Mouse (Mus musculus): ENCODE data around the gene Sec23a. TPM values are rescaled to one million over a fixed set of nuclear protein-coding genes. Genes with fewer than 3 reads are reported as not detected.
"Not testable (repeated sequence)": the region's sequence is repeated elsewhere in the genome, so short reads cannot be mapped to it uniquely, and the experiment has no call there.

Sec23a gene
- total RNA-seq (2021), result 100 to 1,000 TPM; 125 to 134 TPM
- long read RNA-seq, full-length matches to known transcripts, result 109 of 129 reads
- long read RNA-seq, partial matches to known transcripts, result 8 of 129 reads
- long read RNA-seq, other reads (novel, unspliced or antisense), result 12 of 129 reads

DNA sequence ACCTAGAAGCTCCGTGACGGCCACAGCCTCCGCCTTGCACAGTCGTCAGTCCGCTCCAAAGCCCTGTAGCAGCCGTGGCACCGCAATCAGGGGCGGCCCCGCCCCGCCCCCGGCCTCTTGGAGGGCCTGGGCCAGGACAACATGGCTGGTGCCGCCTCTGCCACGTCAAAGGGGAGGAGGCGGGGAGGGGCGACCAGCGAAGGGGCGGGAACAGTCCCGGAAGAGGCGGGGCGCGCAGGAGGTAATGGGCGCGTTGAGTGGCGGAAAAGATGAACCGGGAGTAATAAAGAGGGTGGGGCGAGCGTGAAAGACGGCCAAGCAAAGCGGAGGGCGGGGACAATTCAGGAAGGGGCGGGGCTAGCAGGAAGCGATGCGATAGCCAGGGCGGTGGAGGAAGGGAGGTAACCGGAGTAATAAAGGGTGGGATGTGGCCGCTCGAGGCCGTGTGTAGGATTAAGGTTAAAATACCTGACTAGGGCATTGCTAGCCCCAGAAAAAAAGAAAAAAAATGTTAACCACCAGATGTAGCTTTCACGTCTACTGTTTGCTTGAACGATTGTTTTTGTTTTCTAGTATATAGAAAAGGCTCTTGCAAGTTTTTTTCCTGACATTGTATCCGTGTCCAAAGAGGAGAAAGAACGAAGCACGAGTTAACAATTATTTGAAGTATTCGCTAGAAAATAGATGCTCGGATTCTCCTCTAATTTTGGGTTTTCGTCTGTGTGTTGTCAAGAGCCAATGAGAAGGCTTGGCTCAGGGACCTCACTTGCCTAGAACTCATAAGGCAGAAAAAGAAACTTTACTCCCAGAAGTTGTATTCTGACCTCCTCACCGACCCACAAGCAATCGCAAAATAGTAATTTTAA is at the start of gene Sec23a:
Sec23a (minus strand) TSS at position 174 of the 866 bp plus-strand sequence.
- DNase-seq (ENCODE audit: low spot score in 2 of 2), result peak; percentile 96 to 97

DNA sequence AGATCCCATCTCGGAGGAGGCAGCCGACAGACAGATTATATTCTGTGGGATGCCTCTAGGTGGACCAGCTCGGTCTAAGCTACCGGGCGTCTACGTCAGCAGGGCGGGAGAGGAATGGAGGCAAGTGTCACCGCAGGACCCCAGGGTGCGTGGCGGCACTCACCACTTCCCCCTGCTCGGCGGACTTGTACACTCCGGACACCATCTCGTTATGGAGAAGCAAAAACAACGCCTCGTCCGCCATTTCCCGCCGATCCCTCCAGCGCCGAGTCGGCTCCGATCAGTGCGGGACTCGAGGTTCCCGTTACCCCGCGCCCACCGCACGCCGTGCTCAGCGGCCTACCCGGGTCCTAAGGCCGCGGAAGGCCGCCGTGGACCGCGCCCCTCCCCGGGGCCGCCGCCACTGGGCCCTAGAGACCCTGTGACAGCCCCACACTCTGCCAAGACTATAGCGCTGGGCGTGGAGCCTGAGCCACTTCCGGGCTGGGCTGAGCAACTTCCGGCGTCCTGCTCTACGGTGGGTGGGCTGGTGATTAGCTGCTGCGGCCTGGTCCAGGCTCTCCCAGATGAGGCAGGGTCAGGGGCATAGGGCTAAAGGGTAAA is 49.3 kb upstream of the Sec23a start, which contains the start of gene Trappc6b:
Trappc6b (minus strand) TSS at position 480 of the 603 bp plus-strand sequence.
- peak; percentile 81 to 85 for DNase-seq (ENCODE audit: low spot score in 2 of 2)

DNA sequence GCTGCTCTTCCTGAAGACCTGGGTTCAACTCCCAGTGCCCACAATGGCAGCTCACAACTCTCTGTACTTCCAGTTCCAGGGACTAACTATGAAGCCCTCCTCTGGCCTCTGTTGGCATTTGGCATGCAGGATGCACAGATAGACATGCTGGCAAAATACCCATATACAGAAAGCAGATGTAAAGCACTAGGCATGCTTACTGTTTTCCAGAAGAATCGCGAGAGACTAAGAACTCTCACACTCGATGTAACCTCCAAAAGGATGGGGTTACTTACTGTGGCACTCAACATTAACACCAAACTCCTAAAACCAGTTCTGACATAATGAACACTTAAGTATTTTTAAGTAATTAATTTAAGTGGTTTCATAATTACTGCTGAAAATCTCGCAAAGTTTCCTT is 48.5 kb upstream of the Sec23a start:
- DNase-seq (ENCODE audit: low spot score in 2 of 2), result no peak

DNA sequence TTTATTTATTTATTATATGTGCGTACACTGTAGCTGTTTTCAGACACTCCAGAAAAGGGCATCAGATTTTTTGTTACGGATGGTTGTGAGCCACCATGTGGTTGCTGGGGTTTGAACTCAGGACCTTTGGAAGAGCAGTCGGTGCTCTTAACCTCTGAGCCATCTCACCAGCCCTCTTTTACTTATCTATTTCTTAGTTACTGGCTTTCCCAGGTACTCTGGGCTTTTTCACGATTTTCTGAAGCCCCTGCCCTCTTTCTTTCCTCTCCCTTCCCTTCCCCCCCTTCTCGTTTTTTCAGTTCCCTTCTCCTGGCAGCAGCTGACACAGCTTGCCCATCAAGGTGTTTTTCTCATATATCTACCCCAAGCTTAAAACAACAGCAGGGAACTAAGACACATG is 46.4 kb upstream of the Sec23a start:
- DNase-seq (ENCODE audit: low spot score in 2 of 2), result not testable (repeated sequence)

DNA sequence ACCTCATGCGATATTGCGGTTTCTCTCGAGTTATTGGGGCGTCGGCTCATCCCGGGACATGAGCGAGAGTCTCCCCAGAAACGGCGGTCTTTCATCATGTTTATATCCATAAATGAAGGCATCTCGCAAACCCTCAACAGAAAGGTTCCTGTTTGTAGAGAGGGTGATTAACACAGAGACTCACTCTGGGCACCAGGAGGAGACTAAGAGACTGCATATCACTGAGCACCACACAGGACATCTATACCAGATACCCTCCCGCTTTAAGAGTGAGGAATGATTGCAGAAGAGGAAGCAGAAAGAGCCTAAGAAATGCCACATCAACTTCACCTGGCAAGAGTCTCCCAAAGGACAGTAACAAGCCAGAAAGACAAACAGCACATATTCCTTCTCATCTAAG is 44.4 kb upstream of the Sec23a start:
- no peak for DNase-seq (ENCODE audit: low spot score in 2 of 2)

DNA sequence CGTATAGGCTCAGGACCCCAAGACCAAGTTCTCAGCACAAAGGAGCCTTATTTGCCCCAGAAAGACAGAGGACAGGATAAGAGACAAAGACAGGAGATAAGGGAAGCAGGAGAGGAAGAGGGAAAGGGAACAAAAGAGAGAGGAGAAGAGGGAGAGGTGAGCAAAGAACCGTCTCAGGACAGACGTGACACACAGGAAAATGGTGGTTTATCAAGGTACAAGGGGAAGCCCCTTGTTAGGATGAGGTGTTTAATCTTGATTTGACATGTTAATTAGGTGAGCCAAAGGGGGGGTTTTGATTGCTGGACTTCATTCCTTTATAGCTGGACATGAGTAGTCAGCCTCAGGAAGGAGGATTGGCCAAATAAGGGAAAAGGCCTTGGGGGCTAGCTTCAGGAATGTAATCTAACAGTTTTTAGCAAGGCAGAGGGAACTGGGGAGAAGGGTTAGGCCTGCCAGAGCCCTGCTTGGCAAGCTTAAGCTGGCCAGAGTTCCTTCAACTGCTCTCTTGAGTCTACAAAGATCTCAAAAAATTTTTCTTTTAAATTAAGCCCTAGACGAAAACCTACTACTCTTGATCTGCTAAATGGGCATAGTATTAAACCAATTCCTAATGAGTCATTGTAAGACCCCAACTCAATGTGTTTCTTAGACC is 43.5 kb upstream of the Sec23a start:
- no peak for DNase-seq (ENCODE audit: low spot score in 2 of 2)

DNA sequence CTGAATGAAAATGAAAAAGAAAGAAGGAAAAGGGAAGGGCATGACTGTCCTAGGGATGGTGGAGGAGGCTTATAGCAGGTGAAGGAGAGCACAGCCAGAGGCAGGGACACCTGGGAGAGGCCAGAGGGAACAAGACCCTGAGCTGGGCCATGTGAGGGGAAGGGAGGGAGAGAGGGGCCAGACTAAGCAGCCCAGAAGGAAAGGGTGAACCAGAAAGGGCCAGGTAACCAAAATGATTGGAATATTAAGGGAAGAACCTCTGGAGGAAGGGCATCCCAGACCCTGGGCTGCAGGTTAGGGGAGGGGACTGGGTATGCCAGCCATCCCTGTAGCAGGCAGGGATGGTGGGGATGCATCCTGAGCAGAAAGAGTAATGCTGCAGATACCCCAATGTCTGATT is 42.2 kb upstream of the Sec23a start:
- DNase-seq (ENCODE audit: low spot score in 2 of 2), result no peak

DNA sequence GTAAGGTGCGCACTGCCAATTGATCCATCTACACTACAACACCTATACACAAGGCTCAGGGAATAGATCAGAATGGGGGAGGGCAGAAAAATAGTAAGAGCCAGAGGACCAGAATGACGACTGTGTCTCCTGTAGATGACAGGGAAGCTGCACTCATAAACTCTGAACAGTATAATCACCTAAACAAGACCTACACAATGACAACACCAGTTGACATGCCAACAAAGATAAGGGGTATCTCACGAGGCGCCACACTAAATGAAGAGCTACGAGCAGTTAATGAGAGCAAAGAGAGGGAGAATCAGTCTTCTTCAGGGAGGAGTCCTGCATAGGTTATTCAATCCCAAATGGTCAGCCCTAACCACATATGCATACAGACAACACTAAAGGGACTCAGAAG is 41.3 kb upstream of the Sec23a start:
- no peak for DNase-seq (ENCODE audit: low spot score in 2 of 2)

DNA sequence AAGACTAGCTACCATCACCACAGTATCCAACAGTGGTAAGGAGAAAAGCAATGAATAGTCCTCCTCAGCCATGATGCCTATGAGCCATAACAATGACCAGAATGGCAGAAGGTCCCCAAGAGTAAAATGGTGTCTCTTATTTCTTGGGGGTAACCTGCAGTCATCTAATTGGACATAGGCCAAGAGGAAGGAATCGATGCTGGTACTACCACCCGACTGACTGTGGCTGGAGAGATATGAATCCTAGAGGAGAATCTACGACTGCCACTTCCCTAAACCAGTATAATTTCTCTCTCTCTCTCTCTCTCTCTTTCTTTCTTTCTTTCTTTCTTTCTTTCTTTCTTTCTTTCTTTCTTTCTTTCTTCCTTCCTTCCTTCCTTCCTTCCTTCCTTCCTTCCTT is 40.7 kb upstream of the Sec23a start:
- DNase-seq (ENCODE audit: low spot score in 2 of 2), result no peak

DNA sequence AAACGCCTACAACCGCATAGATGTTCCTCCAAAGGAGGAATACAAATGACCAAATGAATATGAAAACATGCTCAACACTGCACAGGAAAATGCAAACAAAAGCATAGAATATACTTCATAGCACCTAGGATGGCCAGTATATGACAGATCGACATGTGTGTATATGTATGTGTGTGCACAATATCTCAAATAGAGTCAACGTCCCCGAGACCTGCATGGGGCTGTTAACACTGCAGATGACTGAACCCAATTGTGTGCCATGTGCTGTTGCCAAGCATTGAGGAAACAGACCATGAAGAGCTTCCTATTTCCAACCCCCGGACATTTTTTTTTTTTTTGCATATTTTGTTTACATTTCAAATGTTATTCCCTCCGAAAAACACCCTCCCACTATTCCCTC is 29.0 kb upstream of the Sec23a start:
- no peak for DNase-seq (ENCODE audit: low spot score in 2 of 2)

DNA sequence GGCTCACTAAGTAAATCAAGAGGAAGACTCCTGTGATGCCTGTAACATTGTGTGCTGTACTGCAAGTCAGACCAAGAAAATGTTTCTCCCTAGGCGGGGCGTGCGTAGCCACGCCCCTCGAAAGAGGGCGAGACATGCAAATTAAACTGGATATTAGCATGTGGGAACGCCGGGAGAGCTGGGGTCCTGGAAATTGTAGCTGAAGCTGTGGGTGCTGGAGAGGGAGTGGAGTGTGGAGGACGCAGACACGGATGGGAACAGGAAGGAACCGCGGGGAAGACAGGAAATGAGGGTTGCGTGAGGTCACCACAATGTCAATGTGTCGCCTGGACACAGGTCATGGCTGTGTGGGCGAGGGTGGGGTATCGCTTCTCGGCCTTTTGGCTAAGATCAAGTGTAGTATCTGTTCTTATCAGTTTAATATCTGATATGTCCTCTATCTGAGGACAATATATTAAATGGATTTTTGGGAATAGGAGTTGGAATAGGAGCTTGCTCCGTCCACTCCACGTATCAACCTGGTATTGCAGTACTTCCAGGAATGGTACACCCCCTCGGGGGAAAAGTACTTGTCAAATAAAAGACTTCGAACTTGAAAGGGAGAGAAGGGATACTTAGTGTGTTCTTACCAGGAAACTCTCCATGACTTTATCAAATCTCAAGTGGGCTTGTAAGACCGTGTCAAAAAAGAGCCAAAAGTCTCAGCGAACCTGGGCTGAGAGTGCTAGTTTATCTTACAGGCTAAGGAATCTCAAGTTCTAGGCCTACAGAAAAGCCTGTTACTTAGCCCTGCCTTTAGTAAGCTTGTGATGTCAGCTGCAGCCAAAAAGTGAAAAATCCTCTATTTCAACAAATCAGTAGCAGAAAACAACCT is 28.4 kb upstream of the Sec23a start:
- DNase-seq (ENCODE audit: low spot score in 2 of 2), result peak in 1 of 2 experiments; percentile 16

DNA sequence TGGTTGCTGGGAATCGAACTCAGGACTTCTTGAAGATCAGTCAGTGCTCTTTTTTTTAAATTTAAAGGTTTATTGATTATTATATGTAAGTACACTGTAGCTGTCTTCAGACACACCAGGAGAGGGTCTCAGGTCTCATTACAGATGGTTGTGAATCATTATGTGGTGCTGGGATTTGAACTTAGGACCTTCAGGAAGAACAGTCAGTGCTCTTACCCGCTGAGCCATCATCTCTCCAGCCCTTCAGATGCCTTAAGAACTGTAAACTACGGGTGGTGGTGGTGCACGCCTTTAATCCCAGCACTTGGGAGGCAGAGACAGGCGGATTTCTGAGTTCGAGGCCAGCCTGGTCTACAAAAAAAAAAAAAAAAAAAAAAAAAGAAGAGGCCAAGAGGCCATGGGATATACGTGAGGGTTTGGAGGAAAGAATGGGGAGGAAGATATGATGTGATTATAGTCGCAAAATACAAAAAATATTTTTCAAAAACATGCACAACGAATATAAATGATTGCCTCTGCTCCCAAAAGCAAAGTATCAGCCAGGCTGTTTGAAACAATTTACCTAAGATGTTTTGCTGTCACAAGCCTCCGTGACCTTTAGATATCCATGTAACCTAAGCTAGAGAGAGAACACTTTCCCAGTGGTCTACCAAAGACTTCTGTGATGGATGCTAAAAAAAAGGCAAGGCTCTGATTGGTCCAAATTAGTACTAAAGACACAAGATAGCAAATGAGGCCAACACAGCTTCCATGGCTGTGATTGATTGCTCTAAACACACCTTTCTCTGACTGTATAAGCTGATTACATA is 27.5 kb upstream of the Sec23a start:
- DNase-seq (ENCODE audit: low spot score in 2 of 2), result no peak

DNA sequence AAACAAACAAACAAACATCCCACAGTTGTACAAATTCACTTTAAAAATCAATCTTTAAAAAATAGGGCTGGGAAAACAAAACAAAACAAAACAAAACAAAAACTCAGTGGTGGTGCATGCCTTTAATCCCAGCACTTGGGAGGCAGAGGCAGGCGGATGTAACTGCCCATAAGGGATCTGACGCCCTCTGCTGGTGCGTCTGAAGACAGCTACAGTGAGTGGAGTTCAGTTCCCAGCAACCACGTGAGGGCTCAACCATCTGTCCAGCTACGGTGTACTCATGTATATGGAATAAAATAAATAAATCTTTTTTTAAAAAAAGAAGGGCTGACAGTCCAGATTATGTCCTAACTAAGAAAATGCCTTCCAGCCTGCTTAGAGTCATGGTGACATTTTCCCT is 20.3 kb upstream of the Sec23a start:
- no peak for DNase-seq (ENCODE audit: low spot score in 2 of 2)

DNA sequence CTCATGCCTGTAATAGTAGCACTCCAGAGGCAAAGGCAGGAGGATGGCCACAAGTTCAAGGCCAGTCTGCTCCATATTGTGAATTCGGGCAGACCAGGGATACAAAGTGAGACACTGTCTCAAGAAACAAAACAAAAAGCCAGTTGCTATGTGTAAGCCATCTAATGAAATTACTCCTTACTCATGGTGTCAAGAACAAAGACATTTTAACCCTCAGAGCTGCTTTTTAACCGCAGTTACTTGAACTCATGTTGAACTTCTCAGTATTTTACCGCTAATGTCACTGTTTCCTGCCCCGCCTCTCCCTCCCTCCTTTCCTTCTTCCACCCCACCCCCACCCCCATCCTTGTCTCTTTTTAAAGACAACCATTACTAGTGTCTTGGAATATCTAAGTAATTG is 9.5 kb upstream of the Sec23a start:
- no peak for DNase-seq (ENCODE audit: low spot score in 2 of 2)

DNA sequence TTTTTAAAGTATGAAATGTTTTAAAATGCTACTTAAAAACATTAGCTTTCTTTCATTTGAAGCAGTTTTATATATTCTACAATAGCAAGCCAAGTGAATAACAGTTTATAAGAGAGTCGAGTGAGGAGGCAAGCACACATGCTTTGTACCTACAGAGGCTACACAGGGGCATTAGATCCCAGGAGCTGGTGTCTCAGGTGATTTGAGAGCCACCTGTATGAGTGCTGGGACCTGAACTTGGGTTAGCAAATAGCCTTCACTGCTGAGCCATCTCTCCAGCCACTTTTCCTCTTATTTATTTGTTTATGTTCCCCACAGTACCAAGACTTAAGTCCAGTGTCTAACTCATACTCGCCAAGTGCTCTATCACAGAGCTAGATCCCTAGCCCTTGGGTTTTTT is 8.1 kb upstream of the Sec23a start:
- no peak for DNase-seq (ENCODE audit: low spot score in 2 of 2)

DNA sequence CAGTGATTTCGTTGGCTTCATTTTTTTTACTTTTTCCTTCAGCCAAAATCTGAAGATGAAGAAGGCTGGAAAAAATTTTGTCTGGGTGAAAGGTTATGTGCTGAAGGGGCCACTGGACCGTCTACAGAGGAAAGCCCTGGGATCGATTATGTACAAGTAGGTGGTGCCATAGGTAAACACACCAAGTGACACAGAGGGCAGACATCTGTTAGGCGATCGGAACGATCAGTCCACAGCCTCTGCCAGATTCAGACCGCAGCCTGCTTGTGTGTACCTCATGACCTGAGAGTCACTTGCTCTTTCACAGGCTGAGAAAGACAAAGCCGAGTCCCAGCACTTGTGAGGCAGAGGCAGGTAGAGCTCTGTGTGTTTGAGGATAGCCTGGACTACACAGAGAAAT is 6.2 kb upstream of the Sec23a start:
- DNase-seq (ENCODE audit: low spot score in 2 of 2), result no peak

DNA sequence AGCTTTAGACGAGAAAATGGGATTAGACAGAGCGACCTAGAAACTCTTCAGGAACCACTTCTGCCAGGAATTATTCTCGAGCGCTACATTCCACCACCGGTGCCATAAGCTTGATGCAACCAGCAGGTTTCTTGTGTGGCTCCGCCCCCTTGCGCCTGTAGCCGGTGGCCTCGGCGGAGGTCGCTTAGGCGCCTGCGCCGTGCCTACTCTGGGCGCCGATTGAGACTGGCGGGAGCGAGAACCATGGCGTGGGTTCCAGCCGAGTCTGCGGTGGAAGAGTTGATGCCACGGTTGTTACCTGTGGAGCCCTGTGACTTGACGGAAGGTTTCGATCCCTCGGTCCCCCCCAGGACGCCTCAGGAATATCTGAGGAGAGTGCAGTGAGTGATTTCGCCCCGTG is 1.4 kb upstream of the Sec23a start, which contains the start of gene Gemin2:
Gemin2 (plus strand) TSS at position 160 of the 400 bp plus-strand sequence.
- peak; percentile 79 to 89 for DNase-seq (ENCODE audit: low spot score in 2 of 2)

DNA sequence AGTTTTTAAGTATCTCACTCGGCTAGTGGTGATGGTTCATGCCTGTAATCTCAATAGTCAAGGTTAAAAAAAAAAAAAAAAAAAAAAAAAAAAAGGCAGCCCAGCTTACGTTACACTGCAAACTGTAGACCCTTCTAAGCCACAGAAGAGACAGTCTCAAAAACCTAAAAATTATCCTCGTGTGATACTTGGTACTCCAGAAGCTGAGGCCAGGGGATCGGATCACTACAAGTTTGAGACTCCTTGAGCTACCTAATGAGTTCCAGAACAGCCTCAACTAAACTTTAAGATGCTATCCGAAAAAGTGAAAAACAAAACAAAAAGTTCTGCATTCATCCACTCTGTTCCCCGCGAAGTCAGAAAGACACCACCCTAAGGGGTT is 884 bp upstream of the Sec23a start:
- DNase-seq (ENCODE audit: low spot score in 2 of 2), result no peak

DNA sequence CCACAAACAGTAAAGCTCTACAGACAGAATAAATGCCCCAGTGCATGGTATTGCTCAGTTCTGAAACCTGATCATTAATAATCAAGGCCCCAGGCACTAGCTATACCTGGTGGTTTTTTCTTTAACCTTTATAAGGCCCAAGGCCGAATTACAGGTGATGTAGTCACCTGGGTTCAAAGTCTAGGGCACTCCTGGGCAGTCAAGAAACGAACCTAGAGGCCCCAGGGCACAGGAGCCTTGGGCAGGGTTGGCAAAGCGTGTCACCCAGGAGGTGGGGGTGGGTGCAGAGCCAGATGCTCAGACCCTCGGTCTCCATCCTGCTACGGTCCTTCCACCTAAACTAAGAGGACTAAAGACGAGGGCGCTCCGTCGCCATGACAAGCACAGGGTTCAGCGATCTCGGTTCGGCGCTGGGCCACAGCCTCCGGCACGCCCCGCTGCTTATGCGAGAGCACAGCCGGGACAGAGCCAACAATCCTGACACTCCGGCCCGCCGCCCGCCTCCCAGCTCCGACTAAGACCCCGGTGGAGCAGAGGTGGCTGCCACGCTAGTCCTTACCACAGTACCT is 458 bp downstream of the Sec23a start:
- no peak for DNase-seq (ENCODE audit: low spot score in 2 of 2)

DNA sequence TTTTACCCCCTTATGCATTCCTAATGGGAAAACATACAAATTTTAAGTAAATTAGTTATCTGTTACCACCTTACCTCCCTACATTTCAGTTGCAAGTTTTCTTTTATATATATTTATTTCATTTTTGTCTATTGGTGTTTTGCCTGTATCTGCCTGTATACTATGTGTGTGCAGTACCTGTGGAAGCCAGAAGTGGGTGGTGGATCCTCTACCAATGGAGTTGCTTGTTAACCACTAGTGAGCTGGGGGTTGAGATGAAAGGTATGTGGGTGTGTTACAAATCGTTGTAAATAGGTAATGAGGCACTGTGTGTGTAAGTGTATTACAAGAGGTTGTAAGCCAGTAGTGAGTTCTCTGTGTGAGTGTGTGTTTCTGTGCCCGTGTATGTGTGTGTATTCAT is 1.3 kb downstream of the Sec23a start:
- DNase-seq (ENCODE audit: low spot score in 2 of 2), result no peak
